Mouse (Mus musculus) forebrain, postnatal 0 days (tissue): ENCODE results near the gene Kif11. TPM values are rescaled to one million over a fixed set of nuclear protein-coding genes. Genes with fewer than 3 reads are reported as not detected.
A peak's percentile ranks its signal among the peaks of the same experiment; 100 is the strongest.

Source experiments
- ATAC-seq: fragments of 200-750 bp; cut with Nextera tagmentation; 2 replicates; pipeline ENCODE4 v1.8.0; 2017; ENCODE audit warnings: mild to moderate bottlenecking, moderate library complexity
- DNase-seq: peaks from one replicate; pipeline ENCODE4 v3.0.0-alpha.2; 2015
- H3K27ac ChIP-seq: fragments of 300-500 bp; sonication (generic); 2 replicates; pipeline ENCODE4 v1.5.1; 2014; ENCODE audit warnings: low read depth, mild to moderate bottlenecking, antibody characterized with exemption, low read length, moderate library complexity, mixed read lengths
- H3K27me3 ChIP-seq: fragments of 300-500 bp; sonication (generic); 2 replicates; pipeline ENCODE4 v1.6.1; 2014; ENCODE audit warnings: mild to moderate bottlenecking, low read length, mixed read lengths; ENCODE audit not compliant: insufficient read depth
- H3K36me3 ChIP-seq: fragments of 300-500 bp; sonication (generic); 2 replicates; pipeline ENCODE4 v1.6.1; 2014; ENCODE audit warnings: mild to moderate bottlenecking, moderate library complexity; ENCODE audit not compliant: insufficient read depth
- H3K4me1 ChIP-seq: fragments of 300-500 bp; sonication (generic); 2 replicates; pipeline ENCODE4 v1.6.1; 2014; ENCODE audit warnings: antibody characterized with exemption; ENCODE audit not compliant: insufficient read depth
- H3K4me2 ChIP-seq: fragments of 300-500 bp; sonication (generic); 2 replicates; pipeline ENCODE4 v1.6.1; 2014; ENCODE audit warnings: low read depth, mild to moderate bottlenecking, moderate library complexity
- H3K4me3 ChIP-seq: fragments of 300-500 bp; sonication (generic); 2 replicates; pipeline ENCODE4 v1.5.1; 2014; ENCODE audit warnings: low read depth, low read length, mixed read lengths
- H3K9ac ChIP-seq: fragments of 300-500 bp; sonication (generic); 2 replicates; pipeline ENCODE4 v1.6.1; 2014; ENCODE audit warnings: mild to moderate bottlenecking
- H3K9me3 ChIP-seq: fragments of 300-500 bp; sonication (generic); 2 replicates; pipeline ENCODE4 v1.6.1; 2016; ENCODE audit warnings: low read length
- CTCF ChIP-seq: sonication (generic); IDR thresholded peaks from 2 replicates; pipeline ENCODE4 v1.5.1; 2016; ENCODE audit warnings: antibody characterized with exemption, control low read depth, low read depth
- WGBS: fragments of 180-500 bp; shearing (Covaris S2); extraction: QIAGEN DNeasy Blood & Tissue Kit; methylation state at CpG from one replicate; pipeline ENCODE4 v1.1.7; 2014; 5-methylcytosine and 5-hydroxymethylcytosine counted together
- polyA plus RNA-seq: library from polyadenylated mRNA; unstranded; fragments of >200 nt; fragmentation: Nextera tagmentation; extraction: Ambion mirVana; gene quantifications from 2 replicates; pipeline ENCODE4 v1.2.1, GENCODE M21; 2015
- total RNA-seq: library from RNA; depleted of rRNA; stranded (reverse); fragments of >200 nt; gene quantifications from 2 replicates; pipeline ENCODE4 v1.2.3, GENCODE M21; 2014

Gene Kif11
- total and polyA plus RNA-seq, 2 experiments from 2014 or later = 6.3 to 15.2 TPM

DNA sequence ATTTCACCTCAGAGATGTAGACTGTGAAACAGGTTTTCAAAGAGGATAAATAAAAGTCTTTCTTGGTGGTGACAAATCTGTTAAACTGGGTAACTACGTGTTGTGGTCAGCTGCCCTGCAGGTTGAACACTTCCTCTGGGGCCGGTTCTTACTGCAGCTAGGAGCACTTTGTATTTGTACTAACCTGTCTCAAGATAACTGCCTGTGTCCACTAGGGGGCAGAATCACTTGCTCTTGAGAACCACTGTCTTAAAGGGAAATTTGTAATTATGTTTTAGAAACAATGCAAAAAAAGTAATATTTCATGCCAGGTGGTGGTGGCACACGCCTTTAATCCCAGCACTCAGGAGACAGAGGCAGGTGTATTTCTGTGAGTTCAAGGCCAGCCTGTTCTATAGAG, 43.4 kb downstream of the Kif11 start:
- Histone ChIP-seq H3K36me3 (no peaks in the 10 kb centered on the region), H3K4me3 (no peak overlapping the region), H3K27me3 (no peaks in the 10 kb centered on the region), H3K9me3 (no peaks in the 10 kb centered on the region), H3K27ac (no peak overlapping the region), H3K4me1 (no peaks in the 10 kb centered on the region), H3K9ac (no peak overlapping the region), H3K4me2 (no peak overlapping the region)
- WGBS = 58% methylated on average over 3 of the region's 3 CpGs
- peak; percentile 67 for TF ChIP-seq CTCF
- peak; percentile 57 for DNase-seq
- no peak for ATAC-seq

- no peak overlapping the region for H3K9ac ChIP-seq
- H3K27ac ChIP-seq = no peak overlapping the region
- no peak for TF ChIP-seq CTCF
- H3K36me3 ChIP-seq = no peaks in the 10 kb centered on the region
- no peaks in the 10 kb centered on the region for H3K9me3 ChIP-seq
- H3K4me2 ChIP-seq = no peak overlapping the region
- no peaks in the 10 kb centered on the region for H3K4me1 ChIP-seq
- DNase-seq = no peak
- peaks cover 10% of the 10 kb centered on the region for H3K27me3 ChIP-seq
- 85% methylated on average over 5 of the region's 5 CpGs for WGBS
- no peak for ATAC-seq
- H3K4me3 ChIP-seq = no peak overlapping the region
Observed at GRCm38 (mm10) chr19:37428589-37428988, 52.4 kb downstream of the Kif11 start.

- H3K9me3 ChIP-seq = no peaks in the 10 kb centered on the region
- H3K27ac ChIP-seq = no peak overlapping the region
- H3K4me3 ChIP-seq = no peak overlapping the region
- WGBS = 93% methylated on average over 11 of the region's 11 CpGs
- H3K4me2 ChIP-seq = no peak overlapping the region
- peaks cover 28% of the 10 kb centered on the region for H3K27me3 ChIP-seq
- no peak for ATAC-seq
- no peaks in the 10 kb centered on the region for H3K36me3 ChIP-seq
- DNase-seq = no peak
- no peak for TF ChIP-seq CTCF
- H3K9ac ChIP-seq = no peak overlapping the region
- H3K4me1 ChIP-seq = no peaks in the 10 kb centered on the region
Observed at GRCm38 (mm10) chr19:37431139-37431756, 55.0 kb downstream of the Kif11 start.

DNA sequence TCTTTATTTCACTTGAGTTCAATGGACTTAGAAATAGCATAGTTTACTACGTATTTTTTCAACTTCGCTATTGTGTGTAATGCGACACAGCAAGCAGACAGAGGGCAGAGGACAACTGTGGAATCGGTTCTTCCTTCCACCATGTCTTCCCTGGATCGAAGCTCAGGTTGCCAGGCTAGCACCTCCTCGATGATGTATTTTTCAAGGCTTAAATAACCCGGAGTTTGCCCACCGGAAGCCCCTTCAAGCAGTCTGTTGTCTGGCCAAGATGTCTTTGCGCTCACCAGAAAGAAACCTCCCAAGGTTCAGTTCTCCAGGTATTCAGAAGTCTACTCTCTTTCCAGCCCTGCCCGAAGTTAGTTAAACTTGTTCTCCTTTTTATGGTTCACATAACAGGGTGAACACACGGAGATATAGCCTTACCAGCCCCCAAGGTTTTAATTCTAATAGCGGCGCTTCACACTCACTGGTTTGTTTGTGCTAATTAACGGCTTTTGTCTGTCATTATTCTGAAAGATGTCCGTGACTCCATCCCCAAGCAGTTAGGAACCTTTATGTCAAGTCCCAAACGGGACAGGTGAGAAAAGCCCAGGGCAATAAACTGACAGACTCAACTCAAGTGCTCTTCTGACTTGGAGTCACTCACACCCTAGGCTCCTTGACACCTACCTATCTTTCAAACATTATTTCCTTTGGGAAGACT, 56.8 kb downstream of the Kif11 start:
- TF ChIP-seq CTCF = no peak
- Histone ChIP-seq H3K27ac (no peak overlapping the region), H3K4me3 (no peak overlapping the region), H3K27me3 (peaks cover 46% of the 10 kb centered on the region), H3K9me3 (no peaks in the 10 kb centered on the region), H3K9ac (no peak overlapping the region), H3K4me2 (no peak overlapping the region), H3K36me3 (no peaks in the 10 kb centered on the region), H3K4me1 (no peaks in the 10 kb centered on the region)
- 19% methylated on average over 16 of the region's 16 CpGs for WGBS
- no peak for ATAC-seq
- peak; percentile 18 for DNase-seq

GRCm38 (mm10) chr19:37433895-37434262, 57.7 kb downstream of the Kif11 start:
- Histone ChIP-seq H3K36me3 (no peaks in the 10 kb centered on the region), H3K9ac (no peak overlapping the region), H3K27me3 (peaks cover 50% of the 10 kb centered on the region), H3K4me3 (peak overlapping the region; percentile 34), H3K4me1 (no peaks in the 10 kb centered on the region), H3K9me3 (no peaks in the 10 kb centered on the region), H3K27ac (no peak overlapping the region), H3K4me2 (peak overlapping the region; percentile 43)
- ATAC-seq (0 out of 2 replicates have a peak, but pooled peaks have one; percentile 28), DNase-seq (no peak)
- no peak for TF ChIP-seq CTCF
- 1% methylated on average over 14 of the region's 14 CpGs for WGBS

DNA sequence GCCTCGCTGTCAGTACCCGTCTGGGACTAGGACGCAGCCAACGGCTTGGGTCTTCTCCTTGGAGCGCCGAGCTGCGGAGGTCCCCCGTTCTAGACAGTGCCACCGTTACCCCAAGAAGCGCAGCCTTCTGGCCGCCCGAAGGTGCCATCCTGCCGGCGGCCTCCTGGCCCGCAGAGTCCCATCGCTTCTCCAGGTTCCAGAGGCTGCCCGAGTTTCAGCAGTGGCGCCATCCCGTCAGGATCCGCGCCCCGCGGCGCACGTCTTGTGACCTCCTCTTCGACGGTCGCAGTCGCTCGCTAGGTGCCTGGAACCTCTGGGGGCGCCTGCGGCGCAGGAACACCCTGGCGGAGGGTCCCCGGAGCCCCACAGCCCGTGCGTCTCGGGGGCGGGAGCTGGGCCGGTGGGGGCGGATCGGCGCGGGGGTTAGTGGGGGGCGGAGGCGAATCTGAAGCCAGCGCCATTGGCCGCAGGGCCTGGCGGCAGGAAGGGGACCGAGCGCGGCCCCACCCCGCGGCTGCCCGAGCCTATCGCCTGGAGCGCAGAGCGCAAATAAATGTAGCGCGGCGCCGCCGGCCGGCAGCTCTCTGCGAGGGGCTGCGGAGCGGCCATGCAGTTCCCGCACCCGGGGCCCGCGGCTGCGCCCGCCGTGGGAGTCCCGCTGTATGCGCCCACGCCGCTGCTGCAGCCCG, 58.2 kb downstream of the Kif11 start, which contains the start of gene Hhex:
Hhex (plus strand) TSS at position 548 of the 689 bp plus-strand sequence.
- peak within 1 kb of the TSS; percentile 34 for H3K4me3 ChIP-seq
- DNase-seq (peak; percentile 20), ATAC-seq (peak; percentile 48)
- H3K9ac ChIP-seq = no peak within 1 kb of the TSS
- H3K36me3 ChIP-seq = no peaks in the 10 kb centered on the region
- peaks cover 55% of the 10 kb centered on the region for H3K27me3 ChIP-seq
- no peaks in the 10 kb centered on the region for H3K9me3 ChIP-seq
- peak within 1 kb of the TSS; percentile 43 for H3K4me2 ChIP-seq
- WGBS = 2% methylated on average over 68 of the region's 79 CpGs
- TF ChIP-seq CTCF = no peak
- 0 out of 2 replicates have a peak within 1 kb of the TSS, but pooled peaks have one; percentile 9 for H3K27ac ChIP-seq
- no peaks in the 10 kb centered on the region for H3K4me1 ChIP-seq
